Mouse (Mus musculus): ENCODE measurements around the gene Ctrc. TPM values are rescaled to one million over a fixed set of nuclear protein-coding genes. Genes with fewer than 3 reads are reported as not detected.
"Not testable (repeated sequence)": the region's sequence is repeated elsewhere in the genome, so short reads cannot be mapped to it uniquely, and the experiment has no call there.

The Ctrc gene
- polyA plus RNA-seq, 1 experiment from 2014 or later, result not detected

- Histone ChIP-seq H3K4me3 (peak within 1 kb of the TSS; percentile 79), H3K27ac (replicated peaks) (peak within 1 kb of the TSS; percentile 91), H3K4me1 (peaks cover 36% of the 10 kb centered on the region), H3K27me3 (ENCODE audit: low read depth, poor library complexity, severe bottlenecking) (no peaks in the 10 kb centered on the region), H3K9me3 (replicated peaks) (no peaks in the 10 kb centered on the region), H3K36me3 (peaks cover 26% of the 10 kb centered on the region)
- 0% methylated on average over 42 of the region's 42 CpGs for WGBS
- peak; percentile 99 for DNase-seq (ENCODE audit: low spot score)
These were observed 55.6 kb downstream of the Ctrc start, which contains the start of gene Dnajc16 for GRCm38 (mm10) chr4:141790524-141790990. Dnajc16 (minus strand) TSS chr4:141790931.

- H3K27me3 ChIP-seq (ENCODE audit: low read depth, poor library complexity, severe bottlenecking), result no peaks in the 10 kb centered on the region
- peaks cover 28% of the 10 kb centered on the region for H3K4me1 ChIP-seq
- H3K27ac ChIP-seq (replicated peaks), result peak overlapping the region; percentile 91
- DNase-seq (ENCODE audit: low spot score), result no peak
- H3K9me3 ChIP-seq (replicated peaks), result no peaks in the 10 kb centered on the region
- peak overlapping the region; percentile 79 for H3K4me3 ChIP-seq
- WGBS, result 58% methylated on average over 3 of the region's 3 CpGs
- peaks cover 35% of the 10 kb centered on the region for H3K36me3 ChIP-seq
These were observed 56.5 kb downstream of the Ctrc start for GRCm38 (mm10) chr4:141789564-141790218.

- no peaks in the 10 kb centered on the region for H3K27me3 ChIP-seq (ENCODE audit: low read depth, poor library complexity, severe bottlenecking)
- no peak overlapping the region for H3K27ac ChIP-seq (replicated peaks)
- H3K36me3 ChIP-seq, result peaks cover 57% of the 10 kb centered on the region
- no peak overlapping the region for H3K4me3 ChIP-seq
- peaks cover 13% of the 10 kb centered on the region for H3K4me1 ChIP-seq
- no peak for DNase-seq (ENCODE audit: low spot score)
- 94% methylated on average over 7 of the region's 7 CpGs for WGBS
- no peaks in the 10 kb centered on the region for H3K9me3 ChIP-seq (replicated peaks)
These were observed 58.7 kb downstream of the Ctrc start for GRCm38 (mm10) chr4:141787462-141787861.

- H3K36me3 ChIP-seq, result peaks cover 61% of the 10 kb centered on the region
- no peak overlapping the region for H3K27ac ChIP-seq (replicated peaks)
- H3K9me3 ChIP-seq (replicated peaks), result no peaks in the 10 kb centered on the region
- no peak for DNase-seq (ENCODE audit: low spot score)
- 88% methylated on average over 6 of the region's 6 CpGs for WGBS
- no peak overlapping the region for H3K4me3 ChIP-seq
- peaks cover 13% of the 10 kb centered on the region for H3K4me1 ChIP-seq
- H3K27me3 ChIP-seq (ENCODE audit: low read depth, poor library complexity, severe bottlenecking), result no peaks in the 10 kb centered on the region
These were observed 59.1 kb downstream of the Ctrc start for GRCm38 (mm10) chr4:141787046-141787445.

GRCm38 (mm10) chr4:141786141-141786540 is 60.0 kb downstream of the Ctrc start:
- Histone ChIP-seq H3K36me3 (peaks cover 70% of the 10 kb centered on the region), H3K4me3 (no peak overlapping the region)

GRCm38 (mm10) chr4:141784835-141785234 is 61.3 kb downstream of the Ctrc start:
- Histone ChIP-seq H3K4me1 (peaks cover 5% of the 10 kb centered on the region), H3K4me3 (no peak overlapping the region), H3K27me3 (ENCODE audit: low read depth, poor library complexity, severe bottlenecking) (no peaks in the 10 kb centered on the region), H3K9me3 (replicated peaks) (no peaks in the 10 kb centered on the region), H3K36me3 (peaks cover 83% of the 10 kb centered on the region), H3K27ac (replicated peaks) (no peak overlapping the region)
- whole genome bisulfite sequencing, result 92% methylated on average over 5 of the region's 5 CpGs
- no peak for DNase-seq (ENCODE audit: low spot score)

More at GRCm38 (mm10) chr4:141786141-141786540, 60.0 kb downstream of the Ctrc start:
- no peak for DNase-seq (ENCODE audit: low spot score)
- WGBS, result 93% methylated on average over 13 of the region's 13 CpGs
- Histone ChIP-seq H3K27me3 (ENCODE audit: low read depth, poor library complexity, severe bottlenecking) (no peaks in the 10 kb centered on the region), H3K9me3 (replicated peaks) (no peaks in the 10 kb centered on the region), H3K4me1 (peaks cover 12% of the 10 kb centered on the region), H3K27ac (replicated peaks) (no peak overlapping the region)

- Histone ChIP-seq H3K27ac (replicated peaks) (no peak overlapping the region), H3K27me3 (ENCODE audit: low read depth, poor library complexity, severe bottlenecking) (no peaks in the 10 kb centered on the region), H3K9me3 (replicated peaks) (no peaks in the 10 kb centered on the region), H3K4me3 (no peak overlapping the region), H3K36me3 (peaks cover 97% of the 10 kb centered on the region), H3K4me1 (no peaks in the 10 kb centered on the region)
- WGBS, result 96% methylated on average over 8 of the region's 8 CpGs
- DNase-seq (ENCODE audit: low spot score), result no peak
These were observed 64.8 kb downstream of the Ctrc start for GRCm38 (mm10) chr4:141781201-141781985.

- H3K4me3 ChIP-seq, result no peak overlapping the region
- DNase-seq (ENCODE audit: low spot score), result no peak
- H3K4me1 ChIP-seq, result no peaks in the 10 kb centered on the region
- no peaks in the 10 kb centered on the region for H3K27me3 ChIP-seq (ENCODE audit: low read depth, poor library complexity, severe bottlenecking)
- WGBS, result 94% methylated on average over 8 of the region's 8 CpGs
- H3K36me3 ChIP-seq, result peaks cover 99% of the 10 kb centered on the region
- H3K9me3 ChIP-seq (replicated peaks), result no peaks in the 10 kb centered on the region
- H3K27ac ChIP-seq (replicated peaks), result no peak overlapping the region
These were observed 66.3 kb downstream of the Ctrc start for GRCm38 (mm10) chr4:141779828-141780227.

GRCm38 (mm10) chr4:141773019-141773418 is 73.1 kb downstream of the Ctrc start:
- H3K27me3 ChIP-seq (ENCODE audit: low read depth, poor library complexity, severe bottlenecking), result not testable (repeated sequence)
- WGBS, result 83% methylated on average over 4 of the region's 4 CpGs
- H3K36me3 ChIP-seq, result peaks cover 99% of the 10 kb centered on the region

GRCm38 (mm10) chr4:141771823-141772222 is 74.3 kb downstream of the Ctrc start:
- Histone ChIP-seq H3K4me3 (no peak overlapping the region), H3K36me3 (peaks cover 100% of the 10 kb centered on the region), H3K27me3 (ENCODE audit: low read depth, poor library complexity, severe bottlenecking) (no peaks in the 10 kb centered on the region), H3K4me1 (no peaks in the 10 kb centered on the region), H3K27ac (replicated peaks) (no peak overlapping the region), H3K9me3 (replicated peaks) (no peaks in the 10 kb centered on the region)
- no peak for DNase-seq (ENCODE audit: low spot score)
- WGBS, result 91% methylated on average over 8 of the region's 8 CpGs

More at GRCm38 (mm10) chr4:141773019-141773418, 73.1 kb downstream of the Ctrc start:
- not testable (repeated sequence) for DNase-seq (ENCODE audit: low spot score); H3K4me1 ChIP-seq; H3K9me3 ChIP-seq (replicated peaks); H3K27ac ChIP-seq (replicated peaks); H3K4me3 ChIP-seq

- Histone ChIP-seq H3K4me1 (no peaks in the 10 kb centered on the region), H3K27me3 (ENCODE audit: low read depth, poor library complexity, severe bottlenecking) (no peaks in the 10 kb centered on the region), H3K27ac (replicated peaks) (no peak overlapping the region), H3K36me3 (peaks cover 96% of the 10 kb centered on the region), H3K9me3 (replicated peaks) (no peaks in the 10 kb centered on the region), H3K4me3 (no peak overlapping the region)
- WGBS, result 95% methylated on average over 8 of the region's 8 CpGs
- no peak for DNase-seq (ENCODE audit: low spot score)
These were observed 76.5 kb downstream of the Ctrc start for GRCm38 (mm10) chr4:141769501-141770160.

- no peaks in the 10 kb centered on the region for H3K4me1 ChIP-seq
- H3K9me3 ChIP-seq (replicated peaks), result no peaks in the 10 kb centered on the region
- H3K27ac ChIP-seq (replicated peaks), result no peak overlapping the region
- peaks cover 96% of the 10 kb centered on the region for H3K36me3 ChIP-seq
- WGBS, result 76% methylated on average over 19 of the region's 19 CpGs
- DNase-seq (ENCODE audit: low spot score), result no peak
- H3K4me3 ChIP-seq, result no peak overlapping the region
- no peaks in the 10 kb centered on the region for H3K27me3 ChIP-seq (ENCODE audit: low read depth, poor library complexity, severe bottlenecking)
These were observed 78.7 kb downstream of the Ctrc start for GRCm38 (mm10) chr4:141767353-141768036.

All from midbrain, embryonic 10.5 days (tissue).